Mouse (Mus musculus) forebrain, postnatal 0 days (tissue): Measurements from ENCODE around the gene Chchd1. TPM values are rescaled to one million over a fixed set of nuclear protein-coding genes. Genes with fewer than 3 reads are reported as not detected.
A peak's percentile ranks its signal among the peaks of the same experiment; 100 is the strongest.

Experiments used
- ATAC-seq: fragments of 200-750 bp; cut with Nextera tagmentation; 2 replicates; pipeline ENCODE4 v1.8.0; 2017; ENCODE audit warnings: mild to moderate bottlenecking, moderate library complexity
- DNase-seq: peaks from one replicate; pipeline ENCODE4 v3.0.0-alpha.2; 2015
- H3K27ac ChIP-seq: fragments of 300-500 bp; sonication (generic); 2 replicates; pipeline ENCODE4 v1.5.1; 2014; ENCODE audit warnings: low read depth, mild to moderate bottlenecking, antibody characterized with exemption, low read length, moderate library complexity, mixed read lengths
- H3K27me3 ChIP-seq: fragments of 300-500 bp; sonication (generic); 2 replicates; pipeline ENCODE4 v1.6.1; 2014; ENCODE audit warnings: mild to moderate bottlenecking, low read length, mixed read lengths; ENCODE audit not compliant: insufficient read depth
- H3K36me3 ChIP-seq: fragments of 300-500 bp; sonication (generic); 2 replicates; pipeline ENCODE4 v1.6.1; 2014; ENCODE audit warnings: mild to moderate bottlenecking, moderate library complexity; ENCODE audit not compliant: insufficient read depth
- H3K4me1 ChIP-seq: fragments of 300-500 bp; sonication (generic); 2 replicates; pipeline ENCODE4 v1.6.1; 2014; ENCODE audit warnings: antibody characterized with exemption; ENCODE audit not compliant: insufficient read depth
- H3K4me2 ChIP-seq: fragments of 300-500 bp; sonication (generic); 2 replicates; pipeline ENCODE4 v1.6.1; 2014; ENCODE audit warnings: low read depth, mild to moderate bottlenecking, moderate library complexity
- H3K4me3 ChIP-seq: fragments of 300-500 bp; sonication (generic); 2 replicates; pipeline ENCODE4 v1.5.1; 2014; ENCODE audit warnings: low read depth, low read length, mixed read lengths
- H3K9ac ChIP-seq: fragments of 300-500 bp; sonication (generic); 2 replicates; pipeline ENCODE4 v1.6.1; 2014; ENCODE audit warnings: mild to moderate bottlenecking
- H3K9me3 ChIP-seq: fragments of 300-500 bp; sonication (generic); 2 replicates; pipeline ENCODE4 v1.6.1; 2016; ENCODE audit warnings: low read length
- CTCF ChIP-seq: sonication (generic); IDR thresholded peaks from 2 replicates; pipeline ENCODE4 v1.5.1; 2016; ENCODE audit warnings: antibody characterized with exemption, control low read depth, low read depth
- WGBS: fragments of 180-500 bp; shearing (Covaris S2); extraction: QIAGEN DNeasy Blood & Tissue Kit; methylation state at CpG from one replicate; pipeline ENCODE4 v1.1.7; 2014; 5-methylcytosine and 5-hydroxymethylcytosine counted together
- polyA plus RNA-seq: library from polyadenylated mRNA; unstranded; fragments of >200 nt; fragmentation: Nextera tagmentation; extraction: Ambion mirVana; gene quantifications from 2 replicates; pipeline ENCODE4 v1.2.1, GENCODE M21; 2015
- total RNA-seq: library from RNA; depleted of rRNA; stranded (reverse); fragments of >200 nt; gene quantifications from 2 replicates; pipeline ENCODE4 v1.2.3, GENCODE M21; 2014; rRNA removed

Gene Chchd1
- total RNA-seq (238 and 257 TPM in 2 replicates), polyA plus RNA-seq (222 and 300 TPM in 2 replicates)

- H3K4me1 ChIP-seq = peaks cover 8% of the 10 kb centered on the region; the same call in 1 of the 2 replicates
- H3K9me3 ChIP-seq = no peaks in the 10 kb centered on the region
- peak within 1 kb of the TSS; percentile 64 for H3K4me2 ChIP-seq
- TF ChIP-seq CTCF = no peak
- ATAC-seq = peak; percentile 70
- DNase-seq = peak; percentile 92
- 0 out of 2 replicates have a peak, but pooled peaks cover 10% of the 10 kb centered on the region for H3K36me3 ChIP-seq
- peak within 1 kb of the TSS; percentile 82 for H3K4me3 ChIP-seq
- peak within 1 kb of the TSS; percentile 92 for H3K27ac ChIP-seq
- no peaks in the 10 kb centered on the region for H3K27me3 ChIP-seq
- H3K9ac ChIP-seq = peak within 1 kb of the TSS; percentile 93
- 1% methylated on average over 61 of the region's 61 CpGs for WGBS
Observed at GRCm38 (mm10) chr14:20702741-20703381, at the start of gene Chchd1. TSS of gene Chchd1 (plus strand) at chr14:20703006.

GRCm38 (mm10) chr14:20654690-20655421 is 48.0 kb upstream of the Chchd1 start:
- no peak for DNase-seq
- Histone ChIP-seq H3K9ac (no peak overlapping the region), H3K4me1 (no peaks in the 10 kb centered on the region), H3K9me3 (no peaks in the 10 kb centered on the region), H3K36me3 (no peaks in the 10 kb centered on the region), H3K4me3 (no peak overlapping the region), H3K27ac (no peak overlapping the region), H3K27me3 (no peaks in the 10 kb centered on the region), H3K4me2 (no peak overlapping the region)
- 81% methylated on average over 9 of the region's 9 CpGs for WGBS
- no peak for TF ChIP-seq CTCF
- ATAC-seq = no peak

GRCm38 (mm10) chr14:20655731-20656130 is 47.1 kb upstream of the Chchd1 start:
- DNase-seq (no peak), ATAC-seq (no peak)
- H3K27me3 ChIP-seq = no peaks in the 10 kb centered on the region
- TF ChIP-seq CTCF = no peak
- WGBS = 85% methylated on average over 9 of the region's 9 CpGs
- H3K36me3 ChIP-seq = no peaks in the 10 kb centered on the region
- H3K4me2 ChIP-seq = no peak overlapping the region
- H3K4me1 ChIP-seq = no peaks in the 10 kb centered on the region
- no peaks in the 10 kb centered on the region for H3K9me3 ChIP-seq
- no peak overlapping the region for H3K27ac ChIP-seq
- no peak overlapping the region for H3K9ac ChIP-seq
- no peak overlapping the region for H3K4me3 ChIP-seq

GRCm38 (mm10) chr14:20656361-20656760 is 46.4 kb upstream of the Chchd1 start, which contains the start of gene Myoz1:
TSS of gene Myoz1 (minus strand) at chr14:20656540.
- ATAC-seq (no peak), DNase-seq (no peak)
- 43% methylated on average over 11 of the region's 11 CpGs for WGBS
- Histone ChIP-seq H3K4me1 (no peaks in the 10 kb centered on the region), H3K4me2 (no peak within 1 kb of the TSS), H3K9ac (no peak within 1 kb of the TSS), H3K27ac (no peak within 1 kb of the TSS), H3K36me3 (no peaks in the 10 kb centered on the region), H3K27me3 (no peaks in the 10 kb centered on the region), H3K4me3 (no peak within 1 kb of the TSS), H3K9me3 (no peaks in the 10 kb centered on the region)
- TF ChIP-seq CTCF = no peak

GRCm38 (mm10) chr14:20658326-20658725 is 44.5 kb upstream of the Chchd1 start:
- peak; percentile 67 for DNase-seq
- Histone ChIP-seq H3K27ac (no peak overlapping the region), H3K4me2 (no peak overlapping the region), H3K9ac (no peak overlapping the region), H3K27me3 (no peaks in the 10 kb centered on the region), H3K36me3 (no peaks in the 10 kb centered on the region), H3K9me3 (no peaks in the 10 kb centered on the region), H3K4me3 (no peak overlapping the region), H3K4me1 (0 out of 2 replicates have a peak, but pooled peaks cover 3% of the 10 kb centered on the region)
- ATAC-seq = no peak
- peak; percentile 80 for TF ChIP-seq CTCF

GRCm38 (mm10) chr14:20658902-20659301 is 43.9 kb upstream of the Chchd1 start:
- no peak overlapping the region for H3K4me3 ChIP-seq
- no peak overlapping the region for H3K27ac ChIP-seq
- H3K27me3 ChIP-seq = no peaks in the 10 kb centered on the region
- ATAC-seq = no peak
- no peaks in the 10 kb centered on the region for H3K36me3 ChIP-seq
- TF ChIP-seq CTCF = no peak
- 86% methylated on average over 6 of the region's 6 CpGs for WGBS
- 0 out of 2 replicates have a peak, but pooled peaks cover 3% of the 10 kb centered on the region for H3K4me1 ChIP-seq
- no peak overlapping the region for H3K9ac ChIP-seq
- H3K9me3 ChIP-seq = no peaks in the 10 kb centered on the region
- no peak for DNase-seq
- H3K4me2 ChIP-seq = no peak overlapping the region

GRCm38 (mm10) chr14:20659687-20660086 is 43.1 kb upstream of the Chchd1 start:
- WGBS = 98% methylated on average over 7 of the region's 7 CpGs

More at GRCm38 (mm10) chr14:20659687-20660086, 43.1 kb upstream of the Chchd1 start:
- DNase-seq (no peak), ATAC-seq (no peak)
- Histone ChIP-seq H3K4me3 (no peak overlapping the region), H3K36me3 (no peaks in the 10 kb centered on the region), H3K9ac (no peak overlapping the region), H3K4me1 (0 out of 2 replicates have a peak, but pooled peaks cover 3% of the 10 kb centered on the region), H3K4me2 (no peak overlapping the region), H3K27me3 (no peaks in the 10 kb centered on the region; the same call in 1 of the 2 replicates), H3K9me3 (no peaks in the 10 kb centered on the region), H3K27ac (no peak overlapping the region)
- no peak for TF ChIP-seq CTCF
